Mouse (Mus musculus) urinary bladder, postnatal 25 days (tissue): ENCODE data around the gene Atf4.
A peak's percentile ranks its signal among the peaks of the same experiment; 100 is the strongest.

Experiments
- DNase-seq: peaks from one replicate; pipeline ENCODE4 v3.0.0; 2022; ENCODE audit warnings: low spot score

Gene Atf4

GRCm38 (mm10) chr15:80254847-80255645 lies at the start of gene Atf4:
TSS of gene Atf4 (plus strand) at chr15:80255184.
- peak; percentile 90 for DNase-seq

DNA sequence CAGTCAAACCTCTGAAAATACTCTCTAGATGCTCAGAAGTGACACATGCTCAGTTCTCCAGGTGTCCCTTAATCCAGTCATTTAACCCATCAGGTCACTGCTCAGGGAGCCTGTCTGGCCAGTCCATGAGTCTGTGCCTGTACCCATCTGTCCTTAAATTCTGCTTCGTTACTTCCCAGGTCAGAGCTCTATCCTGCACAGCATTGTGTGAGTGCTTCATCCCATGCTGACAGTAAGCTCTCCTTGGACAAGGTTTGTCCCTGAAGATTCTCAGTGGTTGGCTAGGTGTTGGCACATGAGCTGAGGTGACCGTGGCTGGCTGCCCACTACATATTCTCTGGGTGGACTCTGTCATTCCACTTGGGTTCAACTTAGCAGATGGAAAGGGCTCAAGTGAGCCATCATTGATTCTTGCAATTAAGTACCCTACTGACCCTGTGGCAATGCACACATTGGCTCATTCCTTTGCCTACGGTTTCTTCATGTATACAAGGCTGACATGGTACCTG lies 48.9 kb upstream of the Atf4 start:
- no peak for DNase-seq

DNA sequence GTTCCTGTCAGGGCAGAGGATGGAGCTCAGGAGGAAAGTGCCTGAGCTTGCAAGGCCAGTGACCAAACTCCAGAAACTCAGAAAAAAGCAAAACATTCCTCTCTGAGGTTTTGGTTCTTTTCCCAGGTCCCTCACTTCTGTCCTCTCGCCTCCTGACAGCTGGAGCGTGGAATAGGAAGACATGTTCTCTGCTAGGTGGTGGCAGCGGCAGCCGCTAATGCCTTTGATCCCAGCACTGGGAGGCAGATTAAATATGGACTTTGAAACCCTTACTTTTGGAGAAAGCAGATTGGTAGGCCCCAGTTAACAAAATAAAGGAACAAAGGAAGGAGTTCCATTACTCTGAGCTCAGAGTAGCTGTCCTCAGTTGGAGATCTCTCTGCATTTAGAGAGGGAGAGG lies 46.5 kb upstream of the Atf4 start:
- no peak for DNase-seq

DNA sequence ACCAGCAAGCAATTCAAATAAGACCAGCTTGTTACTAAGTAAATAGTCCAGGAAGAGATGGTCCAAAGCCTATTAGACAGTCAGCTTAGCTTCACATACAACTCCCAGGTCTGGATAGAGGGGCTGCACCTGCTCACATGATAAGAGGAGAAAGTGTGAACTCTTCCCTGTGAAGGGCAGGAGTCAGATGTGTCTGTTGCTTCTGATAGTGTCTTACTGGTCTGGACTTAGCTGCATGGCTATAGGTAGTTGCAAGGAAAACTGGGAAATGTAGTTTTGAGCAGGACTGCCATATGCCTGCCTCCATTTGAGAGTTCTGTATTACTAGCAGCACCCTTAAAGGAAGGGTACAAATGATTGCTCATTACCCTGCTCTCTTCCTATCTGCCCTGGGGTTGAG lies 41.3 kb upstream of the Atf4 start:
- no peak for DNase-seq

DNA sequence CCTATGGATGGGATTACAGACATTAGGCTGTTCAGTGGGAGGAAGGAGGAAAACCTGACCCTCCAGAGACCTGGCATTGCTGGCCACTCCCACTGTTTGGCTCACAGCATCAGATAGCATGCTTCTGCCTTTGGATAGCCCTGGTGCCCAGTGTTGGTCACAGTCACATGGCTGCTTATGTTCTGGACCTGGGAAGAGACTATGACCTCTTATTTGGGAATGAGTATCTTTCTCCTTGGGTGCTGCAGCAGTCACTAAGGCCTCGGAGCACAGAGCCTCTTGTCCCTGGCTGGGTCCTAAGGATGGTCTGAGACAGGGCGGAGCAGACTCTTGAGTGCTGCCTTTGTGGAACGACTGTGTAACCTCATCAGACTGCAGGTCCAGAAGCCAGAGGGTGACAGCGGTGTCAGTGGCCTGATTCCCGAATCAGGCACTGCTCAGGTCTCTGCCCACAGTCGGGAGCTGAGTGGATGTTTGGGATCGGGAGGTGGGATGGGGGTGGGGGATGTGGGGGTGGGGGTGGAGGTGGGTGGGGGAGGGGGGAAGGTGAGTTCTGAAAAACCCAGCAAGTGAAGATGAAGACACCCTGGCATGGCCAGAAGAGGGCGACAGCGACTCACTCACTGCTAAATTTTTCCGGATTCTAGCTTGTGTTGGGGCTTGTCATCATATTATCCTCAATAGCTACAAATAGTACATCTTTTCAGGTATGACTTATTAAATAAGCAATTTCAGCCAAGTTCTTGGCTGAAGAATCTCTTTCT lies 39.1 kb upstream of the Atf4 start:
- DNase-seq = peak; percentile 32

- no peak for DNase-seq
These were observed 38.5 kb upstream of the Atf4 start for GRCm38 (mm10) chr15:80216480-80216820.

GRCm38 (mm10) chr15:80217476-80217875 lies 37.5 kb upstream of the Atf4 start:
- DNase-seq = no peak

DNA sequence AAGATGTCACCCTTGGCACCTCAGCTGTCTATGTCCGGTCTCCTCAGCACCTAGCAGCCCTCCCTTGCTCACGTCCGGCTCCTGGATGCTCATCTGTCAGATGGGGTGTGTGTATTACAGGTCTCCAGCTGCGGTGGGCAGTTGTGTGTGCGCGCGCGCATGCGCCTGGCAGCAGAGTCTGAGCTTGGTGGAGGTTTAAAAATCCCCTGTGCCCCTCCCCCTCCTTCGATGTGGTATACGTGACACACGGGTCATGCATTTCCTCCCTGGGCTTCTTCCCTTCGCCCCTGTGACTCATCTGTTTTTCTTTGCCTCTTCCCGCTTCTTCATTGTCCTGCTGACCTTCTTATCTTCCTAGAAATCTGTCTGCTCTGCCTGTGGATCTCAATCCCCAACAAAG lies 35.8 kb upstream of the Atf4 start:
- peak; percentile 21 for DNase-seq

- no peak for DNase-seq
These were observed 35.0 kb upstream of the Atf4 start for GRCm38 (mm10) chr15:80219705-80220657.

- DNase-seq = no peak
These were observed 34.0 kb upstream of the Atf4 start for GRCm38 (mm10) chr15:80221031-80221430.

DNA sequence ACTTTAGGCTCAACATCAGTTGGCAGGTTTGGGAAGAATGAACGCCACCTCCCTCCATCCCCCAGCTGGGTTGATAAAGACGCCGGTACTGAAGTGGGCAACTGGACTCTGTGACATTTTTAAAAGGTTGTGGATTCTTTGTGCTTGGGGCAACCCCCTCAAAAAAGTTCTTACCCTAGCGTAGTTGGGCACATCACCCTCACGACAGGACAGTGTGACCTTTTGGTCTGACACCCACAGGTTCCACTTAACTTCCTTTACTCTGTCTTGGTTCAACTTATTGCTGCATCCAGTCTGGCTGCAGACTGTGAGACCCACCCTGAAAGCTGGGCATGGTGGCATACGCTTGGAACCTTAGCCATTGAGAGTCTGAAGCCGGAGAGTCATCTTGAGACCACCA lies 31.2 kb upstream of the Atf4 start:
- DNase-seq = no peak

- DNase-seq = peak; percentile 87
These were observed 29.8 kb upstream of the Atf4 start for GRCm38 (mm10) chr15:80225208-80225607.

- DNase-seq = peak; percentile 41
These were observed 29.2 kb upstream of the Atf4 start for GRCm38 (mm10) chr15:80225796-80226195.

DNA sequence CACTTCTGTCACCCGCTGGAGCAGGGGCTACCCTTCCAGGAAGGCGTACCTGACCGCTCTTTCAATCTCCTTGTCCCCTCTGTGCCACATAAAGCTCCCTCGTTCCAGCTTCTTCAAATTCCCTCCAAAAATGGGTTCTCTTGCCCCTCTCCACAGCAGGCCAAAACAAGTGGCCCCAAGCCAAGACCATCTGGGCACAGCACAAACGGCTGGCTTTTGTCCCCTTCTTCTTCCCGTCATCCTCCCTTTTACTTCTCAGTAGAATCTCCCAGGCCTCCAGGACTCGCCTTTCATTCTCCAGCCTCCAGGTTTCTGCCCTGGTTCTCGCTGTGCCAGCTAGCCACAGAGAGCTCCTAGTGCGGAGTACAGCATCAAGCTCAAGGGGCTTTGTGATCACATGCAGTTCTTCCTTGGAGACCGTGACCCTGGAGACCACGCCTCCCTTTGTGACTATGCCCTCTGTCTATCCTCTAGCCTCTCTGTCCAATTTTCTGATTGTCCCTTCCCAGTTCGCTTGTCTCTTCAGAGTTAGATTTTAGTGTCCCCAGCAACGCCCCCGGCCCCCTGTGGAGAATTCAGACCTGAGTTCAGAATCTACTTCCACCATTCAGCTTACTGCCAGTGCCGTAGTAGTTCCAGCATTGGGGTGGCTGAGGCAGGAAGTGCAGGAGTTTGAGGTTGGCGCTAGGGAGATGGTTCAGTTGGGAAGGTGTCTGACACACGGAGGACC lies 26.7 kb upstream of the Atf4 start:
- DNase-seq = no peak

DNA sequence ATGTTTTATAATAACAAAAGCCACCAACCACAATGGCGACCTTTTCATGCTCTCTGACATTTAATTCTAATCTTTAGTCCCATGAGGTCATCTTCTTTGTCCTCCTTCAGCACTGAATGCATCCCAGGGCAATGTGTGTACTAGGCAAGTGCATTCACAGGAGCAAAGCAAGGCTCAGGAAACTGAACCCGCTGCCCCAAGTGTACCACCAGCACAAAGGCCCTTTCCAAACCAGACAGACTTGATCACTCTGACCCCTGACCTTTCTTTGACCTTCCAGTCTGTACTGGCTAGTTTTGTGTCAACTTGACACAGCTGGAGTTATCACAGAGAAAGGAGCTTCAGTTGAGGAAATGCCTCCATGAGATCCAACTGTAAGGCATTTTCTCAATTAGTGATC lies 22.7 kb upstream of the Atf4 start:
- no peak for DNase-seq

- DNase-seq = no peak
These were observed 21.9 kb upstream of the Atf4 start for GRCm38 (mm10) chr15:80233053-80233452.

DNA sequence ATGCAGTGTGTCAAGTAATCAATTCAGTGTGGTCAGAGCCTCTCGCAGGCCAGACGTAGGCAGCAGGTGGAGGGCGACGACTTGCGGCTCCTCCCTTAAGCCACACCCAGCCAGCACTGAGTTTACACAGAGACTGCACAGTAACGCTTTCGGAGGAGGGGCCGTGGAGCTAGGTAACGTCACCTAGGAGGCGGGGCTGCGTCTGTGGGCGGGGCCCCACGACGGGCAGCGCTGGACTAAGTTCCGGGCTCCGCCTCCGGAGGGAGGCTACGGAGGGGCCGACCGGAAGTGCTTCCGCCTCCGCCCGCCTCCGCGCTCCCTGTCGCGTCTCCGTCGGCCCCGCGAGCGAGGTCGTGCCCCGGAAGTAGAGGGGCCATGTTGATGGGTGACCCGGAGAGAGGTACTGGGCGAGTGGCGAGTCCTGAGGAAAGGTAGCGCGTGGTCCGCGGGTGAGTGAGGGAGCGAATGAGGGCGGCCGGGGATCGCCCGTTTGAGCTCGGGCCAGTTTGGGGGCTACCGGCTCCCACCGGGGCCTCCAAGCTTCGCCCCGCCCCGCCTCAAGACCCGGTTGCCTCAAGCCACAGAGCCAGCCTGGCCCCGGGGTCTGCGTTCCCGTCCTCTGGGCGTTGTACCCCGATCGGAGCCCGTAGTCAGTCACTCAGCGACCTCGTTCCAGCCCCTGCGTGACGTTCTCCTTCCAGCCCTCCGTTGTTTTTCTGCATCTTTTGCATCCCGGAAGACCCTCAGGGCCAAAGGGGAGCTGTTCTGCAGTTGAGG lies 21.1 kb upstream of the Atf4 start, which contains the start of gene Mief1:
TSS of gene Mief1 (plus strand) at position 286 of the 777 bp plus-strand sequence.
- peak; percentile 96 for DNase-seq

DNA sequence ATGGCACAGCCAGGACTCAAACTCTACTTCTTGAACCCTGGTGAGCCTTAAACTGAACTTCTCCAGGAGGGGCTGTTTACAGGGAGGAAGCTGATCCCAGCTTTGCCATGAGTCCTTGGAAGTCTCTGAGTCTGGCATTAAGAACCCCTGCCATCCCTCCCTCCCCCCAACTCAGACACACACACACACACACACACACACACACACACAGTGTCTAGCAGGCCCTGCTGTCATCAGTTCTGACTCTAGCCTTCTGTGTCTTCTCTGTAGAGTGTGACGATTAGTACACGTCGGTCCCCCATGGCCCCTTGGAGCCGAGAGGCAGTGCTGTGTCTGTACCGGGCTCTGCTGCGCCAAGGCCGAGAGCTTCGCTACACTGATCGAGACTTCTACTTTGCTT lies 19.4 kb upstream of the Atf4 start, which contains the start of gene AC140267.1:
TSS of gene AC140267.1 (plus strand) at position 301 of the 400 bp plus-strand sequence.
- no peak for DNase-seq

- no peak for DNase-seq
These were observed 6.8 kb upstream of the Atf4 start for GRCm38 (mm10) chr15:80248135-80248534.

DNA sequence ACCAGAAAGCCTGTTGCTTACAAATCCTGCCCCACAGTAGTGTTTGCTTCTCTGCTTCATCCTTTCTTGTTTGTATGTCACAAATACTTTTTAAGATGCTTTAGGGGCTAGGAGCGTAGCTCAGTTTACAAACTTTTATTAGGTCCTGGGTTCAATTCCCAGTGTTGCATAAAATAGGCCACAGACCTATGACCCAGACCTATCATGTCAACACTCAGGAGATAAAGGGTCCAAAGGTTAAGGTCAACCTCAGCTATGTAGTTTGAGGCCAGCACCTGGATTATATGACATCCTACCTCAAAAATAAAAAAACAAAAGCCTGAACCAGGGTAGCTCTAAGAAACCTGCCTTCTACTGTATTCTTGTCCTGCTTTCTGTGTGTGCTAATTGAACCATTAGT lies 6.4 kb upstream of the Atf4 start:
- no peak for DNase-seq
